In the genomic region with DNA sequence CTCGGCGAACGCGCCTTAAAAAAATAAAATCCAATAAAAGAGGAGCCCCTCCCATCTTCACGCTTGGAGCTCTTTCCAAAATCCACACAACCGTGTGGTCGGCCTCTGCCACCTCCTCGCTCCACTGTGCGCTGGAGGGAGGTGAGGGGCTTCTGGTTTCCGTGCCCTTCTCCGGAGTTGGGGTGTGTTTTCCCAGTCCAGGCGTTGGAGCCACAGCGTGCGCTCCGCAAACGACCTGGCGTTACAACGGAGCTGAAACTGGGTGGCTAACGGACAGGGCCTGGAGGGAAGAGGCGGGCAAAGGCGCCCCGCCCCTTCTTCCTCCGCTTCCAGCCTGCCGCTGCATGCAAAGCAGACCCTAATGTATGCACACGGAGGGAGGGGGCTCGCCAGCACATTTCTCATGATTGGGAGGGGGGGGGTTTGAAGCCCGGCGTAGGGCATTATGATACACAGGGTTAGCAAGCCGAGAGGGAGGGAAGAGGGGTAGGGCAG, we compare ENCODE assay signal across 8 mouse cellular contexts. TPM values are rescaled to one million over a fixed set of nuclear protein-coding genes. Genes with fewer than 3 reads are reported as not detected.
DNase-seq lines count a peak whose midpoint lies in the region; ATAC-seq lines count a peak whose summit lies in the region.

No protein-coding gene starts in this region.

- H3K4me2 ChIP-seq in hindbrain, embryonic 13.5 days = peak overlapping the region; percentile 90

- H3K9me3 ChIP-seq in hindbrain, embryonic 13.5 days = no peaks in the 10 kb centered on the region

- H3K9ac ChIP-seq in hindbrain, embryonic 13.5 days = peak overlapping the region; percentile 99

- 0 out of 2 replicates have a peak, but pooled peaks cover 5% of the 10 kb centered on the region for H3K27me3 ChIP-seq in hindbrain, embryonic 13.5 days

- WGBS in hindbrain, embryonic 13.5 days = under 1% methylated on average over 29 of the region's 29 CpGs

- peak overlapping the region; percentile 97 for H3K4me3 ChIP-seq in hindbrain, embryonic 13.5 days

- H3K36me3 ChIP-seq in hindbrain, embryonic 13.5 days = 0 out of 2 replicates have a peak, but pooled peaks cover 4% of the 10 kb centered on the region

- peak overlapping the region; percentile 100 for H3K27ac ChIP-seq in hindbrain, embryonic 13.5 days

- H3K4me1 ChIP-seq in hindbrain, embryonic 13.5 days (replicated peaks) = peaks cover 38% of the 10 kb centered on the region

- peak; percentile 72 for ATAC-seq in hindbrain, embryonic 13.5 days (ENCODE audit: low FRiP score)

- DNase-seq in R1 (ENCODE audit: low read depth, low spot score) = peak; percentile 92
- peak; percentile 78 to 86 for DNase-seq in cerebellum, postnatal 14 days
- peak; percentile 48 to 51 for DNase-seq in frontal cortex, postnatal 25 days (ENCODE audit: low spot score in 2 of 2)
- peak; percentile 53 to 63 for DNase-seq in layer of hippocampus, postnatal 25 days (ENCODE audit: extremely low spot score in 1 of 2, low spot score in 1 of 2)
- DNase-seq in lung, postnatal 14 days = peak; percentile 73
- peak; percentile 33 for DNase-seq in retina, postnatal 7 days (ENCODE audit: low read depth, low spot score)
- peak; percentile 82 for DNase-seq in thymus, postnatal 4 days

RNA-seq across cellular contexts. Expression of gene Kmt2a, which starts 0.9 kb away (rescaled TPM):
- 15.8 and 20.6 TPM in 2 replicates for polyA plus RNA-seq in hindbrain, embryonic 13.5 days (2015; fragmentation: Nextera tagmentation; extraction: Ambion mirVana)
- 10 to 100 TPM; 46.7 to 64.4 TPM for total RNA-seq in layer of hippocampus, postnatal 25 days (2021)

RNA-seq across cellular contexts. Expression of gene Atp5l, which starts 38.6 kb away (rescaled TPM):
- polyA plus RNA-seq in hindbrain, embryonic 13.5 days (2015; fragmentation: Nextera tagmentation; extraction: Ambion mirVana) = 795 and 863 TPM in 2 replicates
- 100 to 1,000 TPM; 300 to 376 TPM for total RNA-seq in layer of hippocampus, postnatal 25 days (2021)

Comparison
In these comparisons a context has a peak if more than half of its experiments do, and no peak if none do; other contexts are left out.
1. Peak in every context shown above with its lines: DNase-seq, ATAC-seq, H3K4me3 ChIP-seq and H3K27ac ChIP-seq.
2. DNase-seq: peak in every context shown above with its lines; median percentile 92 in R1; 82 in cerebellum, postnatal 14 days; 82 in thymus, postnatal 4 days; 73 in lung, postnatal 14 days; 58 in layer of hippocampus, postnatal 25 days; 50 in frontal cortex, postnatal 25 days; 33 in retina, postnatal 7 days.